Comparison of ENCODE assay signal across 23 mouse cellular contexts in genomic region chr12:77594092-77594491, GRCm38 (mm10).
"Had no signal": no experiment of that assay in that cellular context is flagged by ENCODE, and none has a peak within 500 bp of the region (broad histone marks: within the 10 kb centered on the region; RNA-seq: fewer than 3 reads in every experiment).

No protein-coding gene starts in this region.

- H3K4me2 ChIP-seq: embryonic facial prominence, embryonic 12.5 days; embryonic facial prominence, embryonic 13.5 days; embryonic facial prominence, embryonic 15.5 days; forebrain, embryonic 12.5 days; forebrain, embryonic 13.5 days; forebrain, embryonic 15.5 days had no signal

- H3K27me3 ChIP-seq: embryonic facial prominence, embryonic 12.5 days; embryonic facial prominence, embryonic 13.5 days; embryonic facial prominence, embryonic 15.5 days; forebrain, embryonic 12.5 days; forebrain, embryonic 13.5 days; forebrain, embryonic 15.5 days had no signal

- ATAC-seq: forebrain, embryonic 13.5 days; forebrain, embryonic 14.5 days; forebrain, embryonic 15.5 days; forebrain, embryonic 16.5 days; forebrain, postnatal 0 days had no signal

- H3K27ac ChIP-seq: embryonic facial prominence, embryonic 10.5 days; embryonic facial prominence, embryonic 12.5 days; embryonic facial prominence, embryonic 13.5 days; embryonic facial prominence, embryonic 15.5 days; forebrain, embryonic 10.5 days; forebrain, embryonic 12.5 days; forebrain, embryonic 13.5 days; forebrain, embryonic 15.5 days; gastrocnemius, adult 2 months; heart, adult 2 months had no signal

- H3K9me3 ChIP-seq: embryonic facial prominence, embryonic 10.5 days; embryonic facial prominence, embryonic 12.5 days; embryonic facial prominence, embryonic 13.5 days; embryonic facial prominence, embryonic 15.5 days; forebrain, embryonic 10.5 days; forebrain, embryonic 12.5 days; forebrain, embryonic 13.5 days; forebrain, embryonic 15.5 days had no signal

- H3K4me3 ChIP-seq: embryonic facial prominence, embryonic 10.5 days; embryonic facial prominence, embryonic 12.5 days; embryonic facial prominence, embryonic 13.5 days; embryonic facial prominence, embryonic 15.5 days; erythroblast, embryonic 14.5 days; forebrain, embryonic 10.5 days; forebrain, embryonic 12.5 days; forebrain, embryonic 13.5 days; forebrain, embryonic 15.5 days; gastrocnemius, adult 2 months; heart, adult 2 months had no signal

- DNase-seq: cerebellum, adult 8-10 months; cerebellum, adult 9-10 months; cerebellum, adult 9-11 months; cerebellum, postnatal 36 days; embryo, embryonic 11 days; forebrain, postnatal 0 days; gastrocnemius, adult 2 months; gastrocnemius, postnatal 10 days; gastrocnemius, postnatal 14 days; gastrocnemius, postnatal 25 days; gastrocnemius, postnatal 36 days had no signal

- H3K36me3 ChIP-seq: embryonic facial prominence, embryonic 10.5 days; embryonic facial prominence, embryonic 12.5 days; embryonic facial prominence, embryonic 13.5 days; embryonic facial prominence, embryonic 15.5 days; forebrain, embryonic 10.5 days; forebrain, embryonic 12.5 days; forebrain, embryonic 15.5 days had no signal

- H3K9ac ChIP-seq: embryonic facial prominence, embryonic 12.5 days; embryonic facial prominence, embryonic 13.5 days; embryonic facial prominence, embryonic 15.5 days; forebrain, embryonic 12.5 days; forebrain, embryonic 13.5 days; forebrain, embryonic 15.5 days; forebrain, postnatal 0 days had no signal
